Mouse (Mus musculus): Measurements from ENCODE around the gene Retreg1. TPM values are rescaled to one million over a fixed set of nuclear protein-coding genes. Genes with fewer than 3 reads are reported as not detected.

The Retreg1 gene
- 32.8 TPM for polyA plus RNA-seq (2012; fragmentation: generic; extraction: Trizol)

DNA sequence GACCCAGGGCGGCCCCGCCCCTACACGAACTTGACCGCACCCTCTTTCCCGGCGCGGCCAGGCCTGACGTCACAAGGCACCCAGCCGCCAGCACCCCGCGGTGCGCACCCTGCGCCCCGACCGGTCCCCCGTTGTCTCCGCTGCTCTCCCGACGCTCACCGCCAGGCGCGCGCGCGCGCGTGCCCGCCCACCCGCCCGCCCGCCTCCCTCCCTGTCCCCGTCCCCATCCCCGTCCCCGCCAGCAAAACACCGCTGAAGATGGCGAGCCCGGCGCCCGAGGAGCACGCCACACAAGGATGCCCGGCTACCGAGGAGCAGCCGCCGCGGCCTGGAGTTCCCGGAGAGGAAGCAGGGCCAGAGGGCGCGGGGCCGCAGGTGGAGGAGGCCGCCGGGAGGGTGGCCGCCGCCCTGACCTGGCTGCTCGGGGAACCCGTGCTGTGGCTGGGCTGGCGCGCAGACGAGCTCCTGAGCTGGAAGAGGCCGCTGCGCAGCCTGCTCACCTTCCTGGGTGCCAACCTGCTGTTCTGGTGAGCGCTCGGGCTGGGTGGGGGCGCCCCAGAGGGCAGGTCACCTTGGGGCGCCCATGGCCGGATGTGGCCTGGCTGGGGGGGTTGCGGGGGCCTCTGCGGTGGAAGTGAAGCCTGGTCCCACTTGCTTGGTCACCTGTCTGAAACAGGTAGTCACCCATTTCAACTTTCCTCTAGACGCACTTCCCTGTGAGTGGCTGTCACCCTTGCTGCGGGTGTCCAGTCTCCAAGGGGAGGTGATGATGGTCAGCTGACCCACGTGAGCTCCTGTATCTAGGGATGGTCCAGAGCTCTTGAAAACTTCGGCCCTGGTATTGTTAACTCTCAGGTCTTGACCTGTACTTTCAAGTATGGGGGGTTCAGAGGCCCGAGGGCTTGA is at the start of gene Retreg1:
Gene Retreg1, plus strand, starts transcription at position 95 of the 906 bp plus-strand sequence.
- Histone ChIP-seq H3K36me3 (ENCODE audit: control insufficient read depth, insufficient read depth) (no peaks in the 10 kb centered on the region), H3K4me3 (peak within 1 kb of the TSS; percentile 39), H3K4me2 (ENCODE audit: low read depth) (peak within 1 kb of the TSS; percentile 85), H3K79me2 (ENCODE audit: control insufficient read depth, insufficient read depth) (peaks cover 40% of the 10 kb centered on the region), H3ac (ENCODE audit: control insufficient read depth, insufficient read length) (peak within 1 kb of the TSS; percentile 61), H3K27me3 (ENCODE audit: control insufficient read depth, insufficient read depth, insufficient read length) (no peaks in the 10 kb centered on the region)
- TF ChIP-seq POLR2AphosphoS2 (IDR thresholded peaks at IDR 0.05; ENCODE audit: insufficient read length, low read depth) = peak; percentile 92
- TF ChIP-seq USF1 (IDR thresholded peaks at IDR 0.05; ENCODE audit: low read depth) = peak; percentile 64
- TF ChIP-seq MYOG (IDR thresholded peaks at IDR 0.05; ENCODE audit: control insufficient read depth in 1 of 3, insufficient read depth in 1 of 3, insufficient read length in 2 of 3, low read depth in 2 of 3) = peak in 2 of 3 experiments; percentile 11 to 44
- TF ChIP-seq MYOD1 (IDR thresholded peaks at IDR 0.05; ENCODE audit: control insufficient read depth in 1 of 3, insufficient read length in 2 of 3, low read depth in 2 of 3) = peak in 1 of 3 experiments; percentile 62
- no peak for TF ChIP-seq SRF (IDR thresholded peaks at IDR 0.05; ENCODE audit: control insufficient read depth, insufficient read length, low read depth)
- peak; percentile 6 for TF ChIP-seq TCF3 (IDR thresholded peaks at IDR 0.05; ENCODE audit: insufficient read length, low read depth)
- TF ChIP-seq REST (IDR thresholded peaks at IDR 0.05; ENCODE audit: insufficient read depth, insufficient read length) = no peak
- peak; percentile 85 for TF ChIP-seq POLR2A (IDR thresholded peaks at IDR 0.05; ENCODE audit: insufficient read length, low read depth)
- no peak for TF ChIP-seq CEBPB (IDR thresholded peaks at IDR 0.05; ENCODE audit: insufficient read depth, poor library complexity, severe bottlenecking)
- no peak for TF ChIP-seq MAX (IDR thresholded peaks at IDR 0.05; ENCODE audit: low read depth)
- no peak for TF ChIP-seq E2F4 (IDR thresholded peaks at IDR 0.05; ENCODE audit: insufficient read depth)
- no peak for TF ChIP-seq TCF12 (IDR thresholded peaks at IDR 0.05; ENCODE audit: insufficient read depth, poor library complexity, severe bottlenecking)

DNA sequence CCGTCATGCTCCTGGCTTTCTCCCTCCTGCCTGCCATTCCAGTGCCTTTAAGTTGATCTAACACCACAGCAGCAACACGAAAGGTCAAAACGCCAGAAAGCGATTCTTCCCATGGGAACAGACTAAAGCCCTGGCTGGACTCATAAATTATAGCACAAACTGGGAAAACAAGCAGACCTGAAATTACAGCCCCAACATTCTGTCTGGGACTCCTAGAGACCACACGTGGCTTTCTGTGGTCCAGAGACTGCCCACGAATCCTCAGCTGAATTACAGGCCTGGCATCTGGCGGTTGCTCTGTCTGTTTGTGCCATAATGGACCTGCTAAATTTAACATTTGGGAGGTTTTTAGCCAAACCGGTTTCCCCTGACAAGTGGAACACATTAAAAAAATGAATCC is 48.9 kb upstream of the Retreg1 start:
- H3K79me2 ChIP-seq (ENCODE audit: control insufficient read depth, insufficient read depth) = no peaks in the 10 kb centered on the region
- TF ChIP-seq REST (IDR thresholded peaks at IDR 0.05; ENCODE audit: insufficient read depth, insufficient read length) (no peak), CEBPB (IDR thresholded peaks at IDR 0.05; ENCODE audit: insufficient read depth, poor library complexity, severe bottlenecking) (no peak), SRF (IDR thresholded peaks at IDR 0.05; ENCODE audit: control insufficient read depth, insufficient read length, low read depth) (no peak), MYOG (IDR thresholded peaks at IDR 0.05; ENCODE audit: control insufficient read depth in 1 of 3, insufficient read depth in 1 of 3, insufficient read length in 2 of 3, low read depth in 2 of 3) (peak in 1 of 3 experiments; percentile 48), POLR2AphosphoS2 (IDR thresholded peaks at IDR 0.05; ENCODE audit: insufficient read length, low read depth) (no peak), TCF12 (IDR thresholded peaks at IDR 0.05; ENCODE audit: insufficient read depth, poor library complexity, severe bottlenecking) (no peak), MAX (IDR thresholded peaks at IDR 0.05; ENCODE audit: low read depth) (peak; percentile 10), USF1 (IDR thresholded peaks at IDR 0.05; ENCODE audit: low read depth) (peak; percentile 57), MYOD1 (IDR thresholded peaks at IDR 0.05; ENCODE audit: control insufficient read depth in 1 of 3, insufficient read length in 2 of 3, low read depth in 2 of 3) (peak in 1 of 3 experiments; percentile 31)
- peak overlapping the region; percentile 26 for H3K4me2 ChIP-seq (ENCODE audit: low read depth)
- no peaks in the 10 kb centered on the region for H3K27me3 ChIP-seq (ENCODE audit: control insufficient read depth, insufficient read depth, insufficient read length)
- H3K36me3 ChIP-seq (ENCODE audit: control insufficient read depth, insufficient read depth) = peaks cover 79% of the 10 kb centered on the region
- H3ac ChIP-seq (ENCODE audit: control insufficient read depth, insufficient read length) = no peak overlapping the region
- no peak overlapping the region for H3K4me3 ChIP-seq

DNA sequence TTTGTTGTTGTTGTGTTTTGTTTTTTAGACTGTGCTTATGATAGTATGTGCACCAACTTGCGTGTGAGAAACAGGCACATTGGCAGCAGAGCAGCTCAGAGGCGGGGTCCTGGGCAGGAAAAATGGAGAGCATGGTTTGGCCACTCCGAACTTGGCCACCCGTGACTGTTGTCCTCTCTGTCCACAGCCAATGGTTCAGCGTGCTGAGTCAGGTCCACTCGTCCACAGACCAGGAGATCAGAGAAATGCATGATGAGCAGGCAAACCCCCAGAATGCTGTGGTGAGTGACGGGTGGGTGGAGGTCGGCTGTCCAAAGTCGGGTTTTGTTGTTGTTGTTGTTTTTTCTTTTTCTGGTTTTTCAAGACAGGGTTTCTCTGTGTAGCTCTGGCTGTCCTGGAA is 47.5 kb upstream of the Retreg1 start:
- Histone ChIP-seq H3K4me2 (ENCODE audit: low read depth) (no peak overlapping the region), H3K27me3 (ENCODE audit: control insufficient read depth, insufficient read depth, insufficient read length) (no peaks in the 10 kb centered on the region), H3K4me3 (no peak overlapping the region), H3K36me3 (ENCODE audit: control insufficient read depth, insufficient read depth) (peaks cover 77% of the 10 kb centered on the region), H3ac (ENCODE audit: control insufficient read depth, insufficient read length) (no peak overlapping the region), H3K79me2 (ENCODE audit: control insufficient read depth, insufficient read depth) (no peaks in the 10 kb centered on the region)
- TF ChIP-seq REST (IDR thresholded peaks at IDR 0.05; ENCODE audit: insufficient read depth, insufficient read length) (no peak), POLR2AphosphoS2 (IDR thresholded peaks at IDR 0.05; ENCODE audit: insufficient read length, low read depth) (peak; percentile 8)

DNA sequence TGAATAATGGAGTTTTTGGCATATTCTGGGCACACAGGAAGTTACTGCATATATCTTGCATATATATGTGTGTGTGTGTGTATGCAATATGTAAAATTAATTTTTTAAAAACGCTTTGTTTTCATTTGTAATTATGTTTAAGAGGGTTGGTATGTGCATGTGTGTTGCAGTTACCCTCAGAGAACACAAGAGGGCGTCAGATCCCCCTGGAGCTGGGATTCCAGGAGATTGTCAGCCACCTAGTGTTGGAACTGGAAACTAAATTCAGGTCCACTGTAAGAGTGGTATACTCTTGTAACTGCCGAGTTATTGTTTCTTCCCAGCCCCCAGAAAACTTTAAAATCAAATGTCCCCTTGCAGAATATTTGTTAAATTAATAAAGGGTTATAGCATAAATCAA is 46.6 kb upstream of the Retreg1 start:
- no peaks in the 10 kb centered on the region for H3K79me2 ChIP-seq (ENCODE audit: control insufficient read depth, insufficient read depth)
- no peak for TF ChIP-seq SRF (IDR thresholded peaks at IDR 0.05; ENCODE audit: control insufficient read depth, insufficient read length, low read depth)
- no peak for TF ChIP-seq MYOD1 (IDR thresholded peaks at IDR 0.05; ENCODE audit: control insufficient read depth in 1 of 3, insufficient read length in 2 of 3, low read depth in 2 of 3)
- TF ChIP-seq POLR2A (IDR thresholded peaks at IDR 0.05; ENCODE audit: insufficient read length, low read depth) = no peak
- TF ChIP-seq TCF3 (IDR thresholded peaks at IDR 0.05; ENCODE audit: insufficient read length, low read depth) = no peak
- no peak for TF ChIP-seq MYOG (IDR thresholded peaks at IDR 0.05; ENCODE audit: control insufficient read depth in 1 of 3, insufficient read depth in 1 of 3, insufficient read length in 2 of 3, low read depth in 2 of 3)
- no peak for TF ChIP-seq POLR2AphosphoS2 (IDR thresholded peaks at IDR 0.05; ENCODE audit: insufficient read length, low read depth)
- no peak for TF ChIP-seq REST (IDR thresholded peaks at IDR 0.05; ENCODE audit: insufficient read depth, insufficient read length)
- TF ChIP-seq USF1 (IDR thresholded peaks at IDR 0.05; ENCODE audit: low read depth) = no peak
- no peak for TF ChIP-seq CEBPB (IDR thresholded peaks at IDR 0.05; ENCODE audit: insufficient read depth, poor library complexity, severe bottlenecking)
- TF ChIP-seq TCF12 (IDR thresholded peaks at IDR 0.05; ENCODE audit: insufficient read depth, poor library complexity, severe bottlenecking) = no peak
- no peak for TF ChIP-seq E2F4 (IDR thresholded peaks at IDR 0.05; ENCODE audit: insufficient read depth)
- no peak for TF ChIP-seq MAX (IDR thresholded peaks at IDR 0.05; ENCODE audit: low read depth)
- no peaks in the 10 kb centered on the region for H3K27me3 ChIP-seq (ENCODE audit: control insufficient read depth, insufficient read depth, insufficient read length)
- no peak overlapping the region for H3ac ChIP-seq (ENCODE audit: control insufficient read depth, insufficient read length)
- no peak overlapping the region for H3K4me3 ChIP-seq
- peaks cover 79% of the 10 kb centered on the region for H3K36me3 ChIP-seq (ENCODE audit: control insufficient read depth, insufficient read depth)
- no peak overlapping the region for H3K4me2 ChIP-seq (ENCODE audit: low read depth)

Measured in myocyte (in vitro differentiated cells).